Mouse (Mus musculus) B cell, adult 2 months (primary cell): ENCODE results near the gene Hoxa7.

Source experiments
- DNase-seq, 2 experiments: peaks; one replicate each; pipeline ENCODE4 v3.0.0; 2022

Gene Hoxa7

GRCm38 (mm10) chr6:52224895-52225611 lies 3.4 kb upstream of the Hoxa7 start:
- no peak for DNase-seq

- DNase-seq, result peak; percentile 18 to 31
These were observed 2.5 kb upstream of the Hoxa7 start for GRCm38 (mm10) chr6:52223939-52224760.

GRCm38 (mm10) chr6:52222729-52223128 lies 1.1 kb upstream of the Hoxa7 start:
- DNase-seq, result no peak

- DNase-seq, result peak; percentile 19 to 29
These were observed 485 bp upstream of the Hoxa7 start for GRCm38 (mm10) chr6:52221993-52222685.

GRCm38 (mm10) chr6:52220865-52221310 lies 766 bp downstream of the Hoxa7 start:
- DNase-seq, result peak; percentile 28 to 36

GRCm38 (mm10) chr6:52220003-52220864 lies 1.4 kb downstream of the Hoxa7 start:
- DNase-seq, result peak; percentile 26 to 48

- peak; percentile 5 to 12 for DNase-seq
These were observed 2.3 kb downstream of the Hoxa7 start for GRCm38 (mm10) chr6:52219234-52219942.

- DNase-seq, result peak in 1 of 2 experiments; percentile 4
These were observed 2.9 kb downstream of the Hoxa7 start for GRCm38 (mm10) chr6:52218643-52219215.

- peak; percentile 24 to 48 for DNase-seq
These were observed 3.6 kb downstream of the Hoxa7 start for GRCm38 (mm10) chr6:52217895-52218642.

GRCm38 (mm10) chr6:52217459-52217768 lies 4.2 kb downstream of the Hoxa7 start:
- peak; percentile 66 to 73 for DNase-seq

GRCm38 (mm10) chr6:52216691-52217458 lies 4.8 kb downstream of the Hoxa7 start:
- peak; percentile 48 for DNase-seq

- peak in 1 of 2 experiments; percentile 27 for DNase-seq
These were observed 5.7 kb downstream of the Hoxa7 start for GRCm38 (mm10) chr6:52215771-52216535.

- DNase-seq, result peak in 1 of 2 experiments; percentile 24
These were observed 6.6 kb downstream of the Hoxa7 start for GRCm38 (mm10) chr6:52215070-52215469.

- no peak for DNase-seq
These were observed 7.4 kb downstream of the Hoxa7 start for GRCm38 (mm10) chr6:52214271-52214670.

GRCm38 (mm10) chr6:52213119-52213986 lies 8.3 kb downstream of the Hoxa7 start, which contains the start of the genes Hoxa3 and Gm28308:
Gene Hoxa3, minus strand, starts transcription at chr6:52213336.
Gene Gm28308, minus strand, starts transcription at chr6:52213339.
- DNase-seq, result peak in 1 of 2 experiments; percentile 46

- no peak for DNase-seq
These were observed 9.0 kb downstream of the Hoxa7 start for GRCm38 (mm10) chr6:52212556-52213118.

GRCm38 (mm10) chr6:52211961-52212360 lies 9.7 kb downstream of the Hoxa7 start:
- DNase-seq, result no peak
